Comparison of ENCODE assay signal across 8 mouse cellular contexts in genomic region chr9:74862783-74863654, GRCm38 (mm10). TPM values are rescaled to one million over a fixed set of nuclear protein-coding genes. Genes with fewer than 3 reads are reported as not detected.
DNase-seq lines count a peak whose midpoint lies in the region; ATAC-seq and TF ChIP-seq lines count a peak whose summit lies in the region.

No protein-coding gene starts in this region.

- ATAC-seq in kidney, embryonic 16.5 days (ENCODE audit: low FRiP score, low TSS enrichment): no peak
- no peak; the same call in 1 of the 2 replicates for ATAC-seq in embryonic facial prominence, embryonic 12.5 days (ENCODE audit: insufficient number of reproducible peaks, insufficient read depth, low FRiP score, low TSS enrichment)
- ATAC-seq in intestine, postnatal 0 days: no peak
- ATAC-seq in neural tube, embryonic 11.5 days (ENCODE audit: insufficient read depth, low FRiP score, low TSS enrichment): no peak

- no peak overlapping the region for H3K27ac ChIP-seq in kidney, embryonic 16.5 days (ENCODE audit: low read length)
- no peak overlapping the region for H3K27ac ChIP-seq in embryonic facial prominence, embryonic 12.5 days
- H3K27ac ChIP-seq in intestine, postnatal 0 days (ENCODE audit: low read depth, low read length): no peak overlapping the region
- 0 out of 2 replicates have a peak overlapping the region, but pooled peaks have one; percentile 5 for H3K27ac ChIP-seq in neural tube, embryonic 11.5 days (ENCODE audit: low read depth, low read length)

- WGBS in kidney, embryonic 16.5 days: 2% methylated on average over 56 of the region's 56 CpGs
- WGBS in embryonic facial prominence, embryonic 12.5 days: 1% methylated on average over 56 of the region's 56 CpGs
- 2% methylated on average over 56 of the region's 56 CpGs for WGBS in intestine, postnatal 0 days
- 2% methylated on average over 55 of the region's 56 CpGs for WGBS in neural tube, embryonic 11.5 days

- peaks cover 29% of the 10 kb centered on the region for H3K4me1 ChIP-seq in kidney, embryonic 16.5 days (ENCODE audit: insufficient read depth, low read length)
- peaks cover 17% of the 10 kb centered on the region; the same call in 1 of the 2 replicates for H3K4me1 ChIP-seq in embryonic facial prominence, embryonic 12.5 days
- H3K4me1 ChIP-seq in intestine, postnatal 0 days (replicated peaks; ENCODE audit: control insufficient read depth, insufficient read depth, low read length): peaks cover 3% of the 10 kb centered on the region; the same call in 1 of the 2 replicates
- no peaks in the 10 kb centered on the region for H3K4me1 ChIP-seq in neural tube, embryonic 11.5 days (ENCODE audit: control insufficient read depth, insufficient read depth, low read length)

- no peak overlapping the region for H3K9ac ChIP-seq in kidney, embryonic 16.5 days (replicated peaks; ENCODE audit: low read length)
- no peak overlapping the region for H3K9ac ChIP-seq in embryonic facial prominence, embryonic 12.5 days
- no peak overlapping the region for H3K9ac ChIP-seq in intestine, postnatal 0 days (ENCODE audit: low read depth, low read length)
- H3K9ac ChIP-seq in neural tube, embryonic 11.5 days (ENCODE audit: low read length): peak overlapping the region; percentile 62

- H3K4me2 ChIP-seq in kidney, embryonic 16.5 days (replicated peaks; ENCODE audit: low read depth, low read length): peak overlapping the region; percentile 74
- H3K4me2 ChIP-seq in embryonic facial prominence, embryonic 12.5 days (replicated peaks): peak overlapping the region; percentile 8
- peak overlapping the region; percentile 91 for H3K4me2 ChIP-seq in intestine, postnatal 0 days (replicated peaks; ENCODE audit: low read depth)
- H3K4me2 ChIP-seq in neural tube, embryonic 11.5 days (ENCODE audit: low read depth): peak overlapping the region; percentile 81

- TF ChIP-seq CTCF in intestine, postnatal 0 days (IDR thresholded peaks at IDR 0.05; ENCODE audit: low read depth): no peak

- H3K9me3 ChIP-seq in kidney, embryonic 16.5 days (ENCODE audit: low read length): no peaks in the 10 kb centered on the region
- no peaks in the 10 kb centered on the region for H3K9me3 ChIP-seq in embryonic facial prominence, embryonic 12.5 days
- H3K9me3 ChIP-seq in intestine, postnatal 0 days (ENCODE audit: control insufficient read depth): no peaks in the 10 kb centered on the region
- H3K9me3 ChIP-seq in neural tube, embryonic 11.5 days (ENCODE audit: control insufficient read depth, low read length): no peaks in the 10 kb centered on the region

- peak overlapping the region; percentile 51 for H3K4me3 ChIP-seq in kidney, embryonic 16.5 days (ENCODE audit: low read length)
- peak overlapping the region; percentile 44 for H3K4me3 ChIP-seq in embryonic facial prominence, embryonic 12.5 days
- H3K4me3 ChIP-seq in intestine, postnatal 0 days (ENCODE audit: low read depth, low read length): peak overlapping the region; percentile 48
- H3K4me3 ChIP-seq in neural tube, embryonic 11.5 days (ENCODE audit: low read depth, low read length): peak overlapping the region; percentile 43

- DNase-seq in kidney, adult 8-10 months: no peak
- peak; percentile 48 for DNase-seq in neural tube, embryonic 11.5 days (ENCODE audit: low spot score)
- no peak for DNase-seq in adipocyte (ENCODE audit: low spot score)
- no peak for DNase-seq in urinary bladder, postnatal 36 days (ENCODE audit: low spot score in 2 of 2)
- no peak for DNase-seq in B cell, adult 2 months

- H3K27me3 ChIP-seq in kidney, embryonic 16.5 days (ENCODE audit: insufficient read depth, low read length): peaks cover 99% of the 10 kb centered on the region
- peaks cover 96% of the 10 kb centered on the region for H3K27me3 ChIP-seq in embryonic facial prominence, embryonic 12.5 days
- peaks cover 98% of the 10 kb centered on the region for H3K27me3 ChIP-seq in intestine, postnatal 0 days (replicated peaks; ENCODE audit: control insufficient read depth, insufficient read depth, low read length)
- peaks cover 93% of the 10 kb centered on the region for H3K27me3 ChIP-seq in neural tube, embryonic 11.5 days (ENCODE audit: control insufficient read depth, insufficient read depth, low read length)

- no peaks in the 10 kb centered on the region for H3K36me3 ChIP-seq in kidney, embryonic 16.5 days (ENCODE audit: insufficient read depth, low read length)
- no peaks in the 10 kb centered on the region for H3K36me3 ChIP-seq in embryonic facial prominence, embryonic 12.5 days
- no peaks in the 10 kb centered on the region for H3K36me3 ChIP-seq in intestine, postnatal 0 days (ENCODE audit: control insufficient read depth, insufficient read depth)
- no peaks in the 10 kb centered on the region for H3K36me3 ChIP-seq in neural tube, embryonic 11.5 days (ENCODE audit: control insufficient read depth, insufficient read depth, low read length)

RNA-seq across cellular contexts. Expression of gene Onecut1, which starts 1.3 kb away (rescaled TPM):
- 0.05 and 0.06 TPM in 2 replicates for polyA plus RNA-seq in kidney, embryonic 16.5 days (2015; fragmentation: Nextera tagmentation; extraction: Ambion mirVana)
- 0.47 and 0.74 TPM in 2 replicates for polyA plus RNA-seq in embryonic facial prominence, embryonic 12.5 days (2016; fragmentation: Nextera tagmentation; extraction: Ambion mirVana)
- 0.07 TPM in 1 of 2 replicates, not detected in the other for polyA plus RNA-seq in intestine, postnatal 0 days (2015; fragmentation: Nextera tagmentation; extraction: Ambion mirVana)
- 8.6 and 10.1 TPM in 2 replicates for polyA plus RNA-seq in neural tube, embryonic 11.5 days (2014; fragmentation: Nextera tagmentation; extraction: Ambion mirVana)

Comparison
In these comparisons a context has a peak if more than half of its experiments do, and no peak if none do; other contexts are left out.
1. H3K4me2 ChIP-seq: peak in every context shown above with its lines; median percentile 91 in intestine, postnatal 0 days; 81 in neural tube, embryonic 11.5 days; 74 in kidney, embryonic 16.5 days; 8 in embryonic facial prominence, embryonic 12.5 days.